Mouse (Mus musculus) CH12F3 (cell line): ENCODE measurements around the gene Slc35a3.

Source experiments
- in situ Hi-C: fragments of 300-500 bp; cut with MboI; formaldehyde crosslinking; loops from 2 replicates; pipeline ENCODE4 v1.14.3; 2020; ENCODE audit warnings: low sequenced_read_pairs

The Slc35a3 gene

DNA sequence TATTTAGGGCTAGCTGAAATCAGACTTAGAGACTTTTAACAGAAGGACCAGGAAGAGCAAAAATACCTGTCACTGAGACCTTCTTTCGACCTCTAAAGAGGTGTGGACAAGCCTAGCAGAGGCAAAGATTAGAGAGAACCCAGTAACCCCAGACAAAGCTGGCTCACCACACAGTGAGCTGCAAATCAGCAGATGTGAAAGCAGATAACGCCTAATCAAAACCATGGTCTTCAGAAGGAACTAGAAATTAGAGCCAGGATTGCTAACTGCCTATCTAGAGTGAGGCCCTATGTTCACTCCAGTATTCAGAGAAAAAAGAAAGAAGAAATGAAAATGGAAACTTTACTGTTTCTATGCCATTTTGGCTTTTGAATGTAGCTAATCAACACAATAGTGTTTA lies 70.3 kb downstream of the Slc35a3 start:
- in situ Hi-C loops, result no loop called here

- in situ Hi-C loops, result no loop called here
Observed at GRCm38 (mm10) chr3:116641811-116642371, 70.7 kb downstream of the Slc35a3 start.

GRCm38 (mm10) chr3:116640024-116640423 lies 72.6 kb downstream of the Slc35a3 start:
- in situ Hi-C loops, result no loop called here

- in situ Hi-C loops, result no loop called here
Observed at GRCm38 (mm10) chr3:116638572-116638971, 74.1 kb downstream of the Slc35a3 start.

DNA sequence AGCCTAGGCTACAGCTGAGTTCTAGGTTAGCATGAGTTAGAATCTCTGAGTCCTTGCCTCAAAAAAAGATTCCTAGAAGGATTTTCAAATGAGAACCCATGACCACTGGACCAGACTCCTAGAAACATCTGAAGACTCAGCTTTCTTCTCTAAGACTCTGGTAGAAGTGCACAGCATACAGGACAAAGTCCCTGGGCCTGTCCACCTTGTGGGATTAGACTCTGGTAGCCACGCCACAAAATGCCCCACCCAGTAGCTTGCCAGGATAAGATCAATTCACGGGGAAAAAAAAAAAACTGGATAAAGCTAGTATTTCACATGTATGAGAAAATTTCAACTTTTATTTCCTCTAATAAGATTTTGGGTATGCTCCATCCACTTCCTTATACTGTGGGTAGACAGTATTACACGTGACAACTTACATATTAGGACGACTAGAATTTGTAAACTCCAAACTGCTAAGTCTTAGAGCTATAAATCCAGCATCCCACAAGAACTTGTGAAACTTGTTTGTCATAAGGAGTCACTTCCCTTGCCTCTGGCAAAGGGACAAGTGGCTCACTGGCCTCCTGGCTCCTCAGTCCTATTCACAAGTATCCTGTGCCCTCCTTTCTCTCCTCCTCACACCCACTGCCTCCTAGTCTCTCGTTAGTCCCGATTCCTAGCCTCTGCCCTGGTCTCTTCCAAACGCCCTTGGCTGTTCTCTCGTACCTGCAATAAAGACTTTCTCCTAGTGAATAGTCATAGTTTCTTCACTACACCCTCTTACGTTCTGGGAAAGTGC lies 74.7 kb downstream of the Slc35a3 start:
- in situ Hi-C loops, result no loop called here

GRCm38 (mm10) chr3:116635799-116636198 lies 76.8 kb downstream of the Slc35a3 start:
- in situ Hi-C loops, result no loop called here

DNA sequence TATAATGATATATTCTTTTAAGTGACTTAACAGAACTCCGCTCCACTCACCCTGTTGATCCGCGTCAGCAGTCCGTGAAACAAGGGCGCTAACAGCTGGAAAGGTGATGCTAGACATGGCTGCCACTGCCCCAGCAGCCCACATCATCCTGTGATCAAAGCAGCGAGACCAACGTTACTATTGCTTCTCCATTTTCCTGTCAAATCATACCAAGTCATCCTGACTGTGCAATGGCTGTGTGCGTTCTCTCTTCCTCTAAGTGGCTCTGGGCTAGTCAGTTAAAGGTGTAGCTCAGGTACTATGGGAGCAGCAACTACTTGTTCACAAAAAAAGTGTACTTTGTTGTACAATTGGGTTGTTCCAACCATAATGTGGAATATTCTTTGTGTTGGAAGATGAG lies 77.8 kb downstream of the Slc35a3 start:
- in situ Hi-C loops, result no loop called here

- in situ Hi-C loops, result no loop called here
Observed at GRCm38 (mm10) chr3:116634091-116634490, 78.5 kb downstream of the Slc35a3 start.

DNA sequence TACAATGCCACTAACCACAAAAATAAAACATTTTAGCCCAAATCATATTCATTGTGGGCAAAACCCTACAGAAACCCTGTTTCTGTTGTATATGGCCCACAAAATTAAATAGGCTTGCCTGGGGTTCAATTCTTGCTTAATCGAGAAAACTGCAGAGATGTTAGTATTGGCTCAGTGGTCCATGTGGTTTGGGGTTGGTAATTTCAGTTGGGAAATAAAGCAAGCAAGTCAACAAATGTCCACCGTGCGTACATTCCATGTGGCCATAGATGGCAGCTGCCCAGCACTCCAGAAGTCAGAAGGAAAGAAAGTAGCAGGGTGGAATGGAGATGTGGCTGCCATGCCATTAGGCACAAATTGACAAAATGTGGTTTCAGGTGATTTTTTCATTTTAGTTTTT lies 79.7 kb downstream of the Slc35a3 start:
- in situ Hi-C loops, result no loop called here

- in situ Hi-C loops, result no loop called here
Observed at GRCm38 (mm10) chr3:116631459-116631858, 81.2 kb downstream of the Slc35a3 start.

GRCm38 (mm10) chr3:116622641-116623040 lies 90.0 kb downstream of the Slc35a3 start:
- in situ Hi-C loops, result no loop called here

DNA sequence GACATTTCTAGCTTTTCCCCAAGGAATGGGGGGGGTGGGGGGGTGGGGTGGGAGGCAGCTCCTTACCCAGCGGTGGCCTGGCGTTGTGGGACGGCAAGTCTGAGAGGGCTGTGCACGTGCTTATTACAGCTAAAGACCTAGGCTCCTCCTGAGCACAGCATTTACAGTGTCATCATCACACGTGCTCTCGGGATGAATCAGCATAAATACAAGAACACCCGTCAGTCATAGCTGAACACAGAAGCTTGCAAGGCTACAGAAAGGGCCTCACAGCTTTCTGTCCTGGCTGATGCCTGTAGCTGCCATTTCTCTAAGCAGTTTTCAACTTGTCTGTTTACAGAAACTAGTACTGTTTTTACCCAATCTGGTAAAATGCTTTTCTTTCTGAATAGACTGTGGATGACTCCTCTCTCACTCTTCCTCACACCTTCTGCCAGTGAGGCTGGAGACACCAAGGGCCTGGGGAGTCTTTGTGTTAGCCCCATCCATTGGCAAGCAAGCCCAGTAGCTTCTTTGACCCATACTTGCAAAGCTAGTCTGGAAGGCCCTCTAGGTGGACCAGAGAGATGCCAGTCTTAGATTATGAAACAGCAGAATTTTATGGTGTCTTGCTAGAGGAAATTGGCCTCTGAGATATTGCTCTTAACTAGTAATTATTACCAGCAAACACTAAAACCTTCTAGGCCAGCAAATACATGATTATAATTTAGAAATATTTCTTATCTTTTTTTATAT lies 91.8 kb downstream of the Slc35a3 start:
- in situ Hi-C loops, result no loop called here
